Comparison of ENCODE assay signal across 23 mouse cellular contexts in the genomic region with DNA sequence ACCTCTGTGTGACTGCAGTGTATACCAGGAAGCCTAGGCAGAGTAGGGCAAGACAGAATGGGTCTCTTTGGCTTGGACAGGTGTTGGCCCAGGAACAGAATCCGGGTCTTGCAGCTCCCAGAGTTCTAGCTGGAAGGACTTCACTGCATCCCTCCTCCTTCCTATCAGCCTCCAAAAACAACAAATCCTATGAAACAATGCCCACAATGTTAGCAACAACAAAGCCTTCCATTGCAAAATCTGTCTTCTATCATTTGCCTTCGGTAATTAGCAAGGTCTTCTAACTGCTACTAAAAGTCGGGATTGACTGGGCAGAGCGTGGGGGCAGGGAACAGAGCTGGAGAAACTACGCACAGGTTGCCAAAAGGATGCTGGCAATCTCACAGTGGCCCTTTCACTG. TPM values are rescaled to one million over a fixed set of nuclear protein-coding genes. Genes with fewer than 3 reads are reported as not detected.
"Had no signal": no experiment of that assay in that cellular context is flagged by ENCODE, and none has a peak within 500 bp of the region (broad histone marks: within the 10 kb centered on the region; RNA-seq: fewer than 3 reads in every experiment).

No protein-coding gene starts in this region.

- DNase-seq: lung, adult 2 months; lung, postnatal 14 days; lung, postnatal 36 days; right cerebral cortex, postnatal 14 days; thymus, adult 2 months; thymus, postnatal 25 days; thymus, postnatal 4 days had no signal

- H3K4me3 ChIP-seq: lung, embryonic 15.5 days; megakaryocyte, embryonic 14.5 days; midbrain, embryonic 13.5 days; midbrain, embryonic 15.5 days; neural tube, embryonic 12.5 days; stomach, embryonic 15.5 days had no signal

- H3K4me2 ChIP-seq: lung, embryonic 15.5 days; midbrain, embryonic 11.5 days; midbrain, embryonic 13.5 days; midbrain, embryonic 15.5 days; neural tube, embryonic 12.5 days; stomach, embryonic 15.5 days had no signal

- H3K36me3 ChIP-seq: lung, embryonic 15.5 days; midbrain, embryonic 13.5 days; midbrain, embryonic 15.5 days; neural tube, embryonic 12.5 days; stomach, embryonic 15.5 days had no signal

- ATAC-seq: midbrain, embryonic 13.5 days; midbrain, embryonic 15.5 days had no signal

- H3K27me3 ChIP-seq: lung, embryonic 15.5 days; midbrain, embryonic 13.5 days; midbrain, embryonic 15.5 days; neural tube, embryonic 12.5 days; stomach, embryonic 15.5 days had no signal

- H3K4me1 ChIP-seq: megakaryocyte, embryonic 14.5 days; midbrain, embryonic 13.5 days; midbrain, embryonic 15.5 days; neural tube, embryonic 12.5 days; stomach, embryonic 15.5 days had no signal

- H3K27ac ChIP-seq: lung, embryonic 15.5 days; macrophage; midbrain, embryonic 13.5 days; midbrain, embryonic 15.5 days; neural tube, embryonic 12.5 days; stomach, embryonic 15.5 days; stomach, postnatal 0 days had no signal

- H3K9ac ChIP-seq: lung, embryonic 15.5 days; midbrain, embryonic 13.5 days; midbrain, embryonic 15.5 days; neural tube, embryonic 12.5 days; stomach, embryonic 15.5 days had no signal

- H3K9me3 ChIP-seq: lung, embryonic 15.5 days; midbrain, embryonic 13.5 days; midbrain, embryonic 15.5 days; stomach, embryonic 15.5 days had no signal

RNA-seq across cellular contexts. Expression of gene 1700080O16Rik, which starts 27.5 kb away (rescaled TPM):
- total RNA-seq: megakaryocyte progenitor cell, adult 5-6 weeks; midbrain, postnatal 0 days; monocyte, adult 5-6 weeks; neutrophil, adult 5-6 weeks had no signal
- polyA plus RNA-seq: lung, adult 2 months; lung, embryonic 15.5 days; macrophage; midbrain, embryonic 11.5 days; midbrain, embryonic 13.5 days; midbrain, embryonic 15.5 days; midbrain, postnatal 0 days; neural tube, embryonic 12.5 days; neural tube, embryonic 14.5 days; spleen, adult 2 months; stomach, embryonic 15.5 days; stomach, postnatal 0 days; urinary bladder, adult 2 months had no signal
